Mouse (Mus musculus): ENCODE measurements around the gene Wnk2.

The Wnk2 gene

GRCm38 (mm10) chr13:48990138-48990537, 157.7 kb downstream of the Wnk2 start:
- no peak for DNase-seq (ENCODE audit: low read depth, low spot score)
